Mouse (Mus musculus) testis, adult 2 months (tissue): Measurements from ENCODE around the gene Tspan18.

Experiments used
- CTCF ChIP-seq: fragments of 200-500 bp; IDR thresholded peaks from 2 replicates; pipeline ENCODE4 v1.5.1; 2012; ENCODE audit warnings: low read depth, mild to moderate bottlenecking, inconsistent platforms, low read length, moderate library complexity; ENCODE audit not compliant: control insufficient read depth, insufficient read depth, insufficient replicate concordance
- POLR2A ChIP-seq: fragments of 200-500 bp; IDR thresholded peaks from 2 replicates; pipeline ENCODE4 v1.6.1; 2012; ENCODE audit warnings: low read depth, mild to moderate bottlenecking, inconsistent platforms, low read length, moderate library complexity; ENCODE audit not compliant: control insufficient read depth

- TF ChIP-seq CTCF (no peak), POLR2A (no peak)
Observed at GRCm38 (mm10) chr2:93273916-93274315, 60.4 kb downstream of the Tspan18 start.
